ENCODE assay signal across 18 mouse cellular contexts in genomic region chr7:42980739-42981138, GRCm38 (mm10). TPM values are rescaled to one million over a fixed set of nuclear protein-coding genes. Genes with fewer than 3 reads are reported as not detected.
"Had no signal": no experiment of that assay in that cellular context is flagged by ENCODE, and none has a peak within 500 bp of the region (broad histone marks: within the 10 kb centered on the region; RNA-seq: fewer than 3 reads in every experiment).

No protein-coding gene starts in this region.

- ATAC-seq: midbrain, embryonic 15.5 days had no signal

- H3K4me3 ChIP-seq: left cerebral cortex, adult 2 months; limb, embryonic 15.5 days; lung, embryonic 15.5 days; midbrain, embryonic 15.5 days had no signal

- H3K36me3 ChIP-seq: limb, embryonic 15.5 days; lung, embryonic 15.5 days; midbrain, embryonic 15.5 days had no signal

- H3K27me3 ChIP-seq: limb, embryonic 15.5 days; lung, embryonic 15.5 days; midbrain, embryonic 15.5 days had no signal

- H3K27ac ChIP-seq: left cerebral cortex, adult 2 months; limb, embryonic 15.5 days; lung, embryonic 15.5 days; midbrain, embryonic 15.5 days; stomach, postnatal 0 days had no signal

- DNase-seq: kidney, adult 11 months; kidney, postnatal 10 days; lung, postnatal 14 days; right cerebral cortex, postnatal 14 days; thymus, postnatal 4 days had no signal

- H3K4me1 ChIP-seq: limb, embryonic 15.5 days; lung, embryonic 15.5 days; midbrain, embryonic 15.5 days had no signal

RNA-seq across cellular contexts. Expression of gene Gm9268, which starts 37.8 kb away (rescaled TPM):
- total RNA-seq: layer of hippocampus, postnatal 25 days; left cerebral cortex, adult 2 months; left cerebral cortex, postnatal 14 days had no signal
- polyA plus RNA-seq: intestine, embryonic 14.5 days; kidney, embryonic 14.5 days; limb, embryonic 11.5 days; limb, embryonic 15.5 days; liver, embryonic 16.5 days; lung, embryonic 15.5 days; midbrain, embryonic 11.5 days; midbrain, embryonic 15.5 days; neural tube, embryonic 14.5 days; stomach, postnatal 0 days had no signal

RNA-seq across cellular contexts. Expression of gene Vmn2r63, which starts 47.1 kb away (rescaled TPM):
- total RNA-seq: layer of hippocampus, postnatal 25 days; left cerebral cortex, adult 2 months; left cerebral cortex, postnatal 14 days had no signal
- polyA plus RNA-seq: intestine, embryonic 14.5 days; kidney, embryonic 14.5 days; limb, embryonic 11.5 days; limb, embryonic 15.5 days; liver, embryonic 16.5 days; lung, embryonic 15.5 days; midbrain, embryonic 11.5 days; midbrain, embryonic 15.5 days; neural tube, embryonic 14.5 days; stomach, postnatal 0 days had no signal
